Mouse (Mus musculus) CH12.LX (cell line): ENCODE data around the gene Coro2a. TPM values are rescaled to one million over a fixed set of nuclear protein-coding genes. Genes with fewer than 3 reads are reported as not detected.
A peak's percentile ranks its signal among the peaks of the same experiment; 100 is the strongest.
"Not testable (repeated sequence)": the region's sequence is repeated elsewhere in the genome, so short reads cannot be mapped to it uniquely, and the experiment has no call there.

Experiments
- DNase-seq: peaks from one replicate; pipeline ENCODE4 v3.0.0-alpha.2; 2013; ENCODE audit errors: extremely low read depth
- H3K27ac ChIP-seq: 2 replicates; pipeline ENCODE4 v1.5.1; 2012; ENCODE audit warnings: low read depth, mild to moderate bottlenecking, control low read depth, moderate library complexity; ENCODE audit not compliant: insufficient read depth
- H3K27me3 ChIP-seq: replicated peaks from 2 replicates; pipeline ENCODE3; 2012; ENCODE audit warnings: inconsistent platforms
- H3K36me3 ChIP-seq, 2 experiments: replicated peaks in 1 of 2; 2 replicates each; pipeline versions ENCODE3 to v1.6.1; 2012; ENCODE audit warnings: inconsistent platforms in 1 of 2, low read length in 1 of 2, mild to moderate bottlenecking in 1 of 2, mixed read lengths in 1 of 2, moderate library complexity in 1 of 2; ENCODE audit not compliant: control insufficient read depth in 1 of 2, insufficient read depth in 1 of 2
- H3K4me1 ChIP-seq, 2 experiments: 2 replicates each; pipeline ENCODE4 v1.6.1; 2012; ENCODE audit warnings: inconsistent platforms in 1 of 2, moderate library complexity in 1 of 2; ENCODE audit not compliant: insufficient read depth in 2 of 2, control insufficient read depth in 1 of 2
- H3K4me2 ChIP-seq: 2 replicates; pipeline ENCODE4 v1.6.1; 2012; ENCODE audit warnings: low read depth, mild to moderate bottlenecking, control low read depth; ENCODE audit not compliant: poor library complexity, insufficient read depth, severe bottlenecking
- H3K4me3 ChIP-seq, 3 experiments: fragments of 150-350 bp in 1 of 3; sonication (generic) in 1 of 3; replicated peaks in 1 of 3; 2 replicates each; pipeline versions ENCODE3 to v1.5.1; 2011 to 2012; ENCODE audit warnings: low read depth in 2 of 3, low read length in 2 of 3, mild to moderate bottlenecking in 2 of 3, moderate library complexity in 2 of 3, control low read depth in 1 of 3, improper control_type of control experiment in 1 of 3, inconsistent platforms in 1 of 3, mixed read lengths in 1 of 3; ENCODE audit not compliant: poor library complexity in 1 of 3
- H3K79me2 ChIP-seq: replicated peaks from 2 replicates; pipeline ENCODE4 v1.6.1; 2012; ENCODE audit warnings: mild to moderate bottlenecking, moderate library complexity; ENCODE audit not compliant: control insufficient read depth, poor library complexity, insufficient read depth, severe bottlenecking; ENCODE audit errors: extremely low read depth
- H3K9ac ChIP-seq: 2 replicates; pipeline ENCODE4 v1.6.1; 2012; ENCODE audit warnings: low read depth, mild to moderate bottlenecking, control low read depth, moderate library complexity; ENCODE audit not compliant: insufficient read depth
- H3K9me3 ChIP-seq: replicated peaks from 2 replicates; pipeline ENCODE3; 2012; ENCODE audit warnings: low read length, inconsistent platforms, mixed read lengths
- BHLHE40 ChIP-seq: IDR thresholded peaks from 2 replicates; pipeline ENCODE4 v1.6.1; 2011; ENCODE audit warnings: mild to moderate bottlenecking, low read depth, low read length, improper control_type of control experiment
- CHD2 ChIP-seq: IDR thresholded peaks from 2 replicates; pipeline ENCODE4 v1.6.1; 2011; ENCODE audit warnings: low read length, improper control_type of control experiment
- EP300 ChIP-seq: IDR thresholded peaks from 2 replicates; pipeline ENCODE4 v1.6.1; 2011; ENCODE audit warnings: low read length, improper control_type of control experiment
- ETS1 ChIP-seq: conservative IDR thresholded peaks from 2 replicates; pipeline ENCODE4 v1.6.1; 2012; ENCODE audit warnings: low read depth, mild to moderate bottlenecking, inconsistent platforms, low read length, improper control_type of control experiment, moderate library complexity
- IRF4 ChIP-seq: IDR thresholded peaks from 2 replicates; pipeline ENCODE4 v1.6.1; 2014; ENCODE audit warnings: low read depth, mild to moderate bottlenecking, inconsistent platforms, low read length, improper control_type of control experiment
- JUN ChIP-seq: IDR thresholded peaks from 2 replicates; pipeline ENCODE4 v1.6.1; 2011; ENCODE audit warnings: low read depth, mild to moderate bottlenecking, low read length, improper control_type of control experiment, moderate library complexity; ENCODE audit not compliant: insufficient read depth
- MAFK ChIP-seq: IDR thresholded peaks from 2 replicates; pipeline ENCODE4 v1.6.1; 2011; ENCODE audit warnings: low read length, improper control_type of control experiment; ENCODE audit not compliant: insufficient replicate concordance
- MAX ChIP-seq: IDR thresholded peaks from 2 replicates; pipeline ENCODE4 v1.6.1; 2011; ENCODE audit warnings: low read length, improper control_type of control experiment
- MEF2A ChIP-seq: IDR thresholded peaks from 2 replicates; pipeline ENCODE4 v1.6.1; 2014; ENCODE audit warnings: low read depth, mild to moderate bottlenecking, inconsistent platforms, low read length, improper control_type of control experiment, borderline replicate concordance
- MXI1 ChIP-seq: IDR thresholded peaks from 2 replicates; pipeline ENCODE4 v1.6.1; 2011; ENCODE audit warnings: mild to moderate bottlenecking, low read depth, low read length, improper control_type of control experiment
- NRF1 ChIP-seq: IDR thresholded peaks from 2 replicates; pipeline ENCODE4 v1.6.1; 2014; ENCODE audit warnings: low read depth, mild to moderate bottlenecking, inconsistent platforms, low read length, improper control_type of control experiment, moderate library complexity
- POLR2A ChIP-seq: IDR thresholded peaks from 2 replicates; pipeline ENCODE4 v1.6.1; 2011; ENCODE audit warnings: low read depth, mild to moderate bottlenecking, improper control_type of control experiment, low read length
- POLR2AphosphoS2 ChIP-seq: IDR thresholded peaks from 2 replicates; pipeline ENCODE4 v1.6.1; 2011; ENCODE audit warnings: low read depth, low read length, improper control_type of control experiment
- RCOR1 ChIP-seq: conservative IDR thresholded peaks from 2 replicates; pipeline ENCODE4 v1.6.1; 2012; ENCODE audit warnings: low read depth, mild to moderate bottlenecking, inconsistent platforms, low read length, improper control_type of control experiment
- SIN3A ChIP-seq: IDR thresholded peaks from 2 replicates; pipeline ENCODE4 v1.6.1; 2012; ENCODE audit warnings: low read length, improper control_type of control experiment, inconsistent platforms
- SMC3 ChIP-seq: IDR thresholded peaks from 2 replicates; pipeline ENCODE4 v1.6.1; 2011; ENCODE audit warnings: low read depth, low read length, improper control_type of control experiment
- TCF12 ChIP-seq: IDR thresholded peaks from 2 replicates; pipeline ENCODE4 v1.6.1; 2014; ENCODE audit warnings: low read depth, mild to moderate bottlenecking, inconsistent platforms, low read length, improper control_type of control experiment
- ZMIZ1 ChIP-seq: IDR thresholded peaks from 2 replicates; pipeline ENCODE4 v1.6.1; 2012; ENCODE audit warnings: low read depth, mild to moderate bottlenecking, inconsistent platforms, low read length, improper control_type of control experiment
- ZNF384 ChIP-seq: IDR thresholded peaks from 2 replicates; pipeline ENCODE4 v1.6.1; 2012; ENCODE audit warnings: low read depth, low read length, improper control_type of control experiment, inconsistent platforms
- dilution Hi-C: fragments of 300-500 bp; cut with MboI; formaldehyde crosslinking; loops from 2 replicates; pipeline ENCODE4 v1.14.3; 2020; ENCODE audit warnings: low sequenced_read_pairs; ENCODE audit not compliant: extremely low pct_unique_long_range_greater_than_20kb, extremely low pct_ligation_motif_present
- in situ Hi-C: fragments of 300-500 bp; cut with MboI; formaldehyde crosslinking; loops from 3 replicates; pipeline ENCODE4 v1.14.3; 2019; ENCODE audit warnings: low sequenced_read_pairs, low pct_ligation_motif_present, low pct_unique_long_range_greater_than_20kb, mixed read lengths
- polyA plus RNA-seq: library from polyadenylated mRNA; unstranded; fragments of >175 nt; gene quantifications from 2 replicates; pipeline ENCODE4 v1.2.1, GENCODE M21; 2012; ENCODE audit warnings: low read depth; ENCODE audit not compliant: insufficient read length
- total RNA-seq, 2 experiments: library from RNA; depleted of rRNA; stranded (reverse); fragments of 300-350 nt in 1 of 2; fragments of >200 nt in 1 of 2; gene quantifications; 2 replicates each; pipeline ENCODE4 v1.2.3; 2012 to 2014

Coro2a gene
- total and polyA plus RNA-seq, 3 experiments = 24.6 to 223 (median 129) TPM

- Histone ChIP-seq H3K4me2 (peak overlapping the region; percentile 52), H3K9ac (peak overlapping the region; percentile 79)
- dilution Hi-C loops, H3K4me3 ChIP-seq, in situ Hi-C loops, DNase-seq, H3K27me3 ChIP-seq: not testable (repeated sequence)
- TF ChIP-seq ZMIZ1 (peak; percentile 46; the same call in 1 of the 2 replicates), SIN3A (0 out of 2 replicates have a peak, but pooled peaks have one; percentile 27), MAFK (0 out of 2 replicates have a peak, but pooled peaks have one; percentile 6)
- TF ChIP-seq, all 38 proteins: peak for 3; not testable (repeated sequence) for 35
- Histone ChIP-seq H3K36me3 (peaks cover 20 to 22% of the 10 kb centered on the region in 2 experiments), H3K27ac (peak overlapping the region; percentile 92), H3K79me2 (peaks cover 37% of the 10 kb centered on the region), H3K4me1 (peaks cover 19 to 47% of the 10 kb centered on the region in 2 experiments)
- H3K9me3 ChIP-seq = not testable (repeated sequence)
These were observed 20.0 kb downstream of the Coro2a start for GRCm38 (mm10) chr4:46582024-46582423.

GRCm38 (mm10) chr4:46581577-46581976 is 20.4 kb downstream of the Coro2a start:
- H3K36me3 ChIP-seq = peaks cover 17% of the 10 kb centered on the region in 2 experiments
- peak; percentile 29; the same call in 1 of the 2 replicates for TF ChIP-seq TCF12
- TF ChIP-seq POLR2A = peak; percentile 47; the same call in 1 of the 2 replicates
- peak overlapping the region; percentile 52 for H3K4me2 ChIP-seq
- peak; percentile 46 for DNase-seq
- H3K27me3 ChIP-seq, in situ Hi-C loops, dilution Hi-C loops, H3K9me3 ChIP-seq: not testable (repeated sequence)
- peak overlapping the region; percentile 92 for H3K27ac ChIP-seq
- peaks cover 16 to 44% of the 10 kb centered on the region in 2 experiments for H3K4me1 ChIP-seq
- peak overlapping the region in 1 of 3 experiments; percentile 3 for H3K4me3 ChIP-seq
- H3K9ac ChIP-seq = peak overlapping the region; percentile 79
- H3K79me2 ChIP-seq = peaks cover 34% of the 10 kb centered on the region

- H3K27me3 ChIP-seq, dilution Hi-C loops, H3K9me3 ChIP-seq, in situ Hi-C loops: not testable (repeated sequence)
- Histone ChIP-seq H3K4me2 (peak overlapping the region; percentile 82), H3K9ac (peak overlapping the region; percentile 79), H3K79me2 (peaks cover 29% of the 10 kb centered on the region), H3K4me3 (peak overlapping the region in 2 of 3 experiments; percentile 3 to 39), H3K27ac (peak overlapping the region; percentile 92), H3K4me1 (peaks cover 11 to 36% of the 10 kb centered on the region in 2 experiments), H3K36me3 (peaks cover 10% of the 10 kb centered on the region in 2 experiments)
- TF ChIP-seq POLR2AphosphoS2 (0 out of 2 replicates have a peak, but pooled peaks have one; percentile 63), MXI1 (peak; percentile 73; the same call in 1 of the 2 replicates), POLR2A (peak; percentile 51), MAX (peak; percentile 44; the same call in 1 of the 2 replicates), ZNF384 (peak; percentile 75), RCOR1 (peak; percentile 76; the same call in 1 of the 2 replicates), ETS1 (peak; percentile 74), EP300 (peak; percentile 47; the same call in 1 of the 2 replicates), ZMIZ1 (peak; percentile 21; the same call in 1 of the 2 replicates), MEF2A (peak; percentile 54; the same call in 1 of the 2 replicates), BHLHE40 (peak; percentile 85), CHD2 (peak; percentile 43; the same call in 1 of the 2 replicates), NRF1 (0 out of 2 replicates have a peak, but pooled peaks have one; percentile 30), SMC3 (peak; percentile 25), JUN (0 out of 2 replicates have a peak, but pooled peaks have one; percentile 1), TCF12 (peak; percentile 53), IRF4 (peak; percentile 74)
- peak; percentile 87 for DNase-seq
These were observed 21.2 kb downstream of the Coro2a start for GRCm38 (mm10) chr4:46580799-46581243.
